Mouse (Mus musculus) liver, postnatal 0 days (tissue): ENCODE measurements around the gene Gpx3.

ENCODE experiments used
- CTCF ChIP-seq: sonication (generic); IDR thresholded peaks from 2 replicates; pipeline ENCODE4 v1.5.1; 2016; ENCODE audit warnings: antibody characterized with exemption, low read depth
- EP300 ChIP-seq: IDR thresholded peaks from 2 replicates; pipeline ENCODE4 v1.6.1; 2016; ENCODE audit warnings: antibody characterized with exemption, low read depth, mild to moderate bottlenecking

DNA sequence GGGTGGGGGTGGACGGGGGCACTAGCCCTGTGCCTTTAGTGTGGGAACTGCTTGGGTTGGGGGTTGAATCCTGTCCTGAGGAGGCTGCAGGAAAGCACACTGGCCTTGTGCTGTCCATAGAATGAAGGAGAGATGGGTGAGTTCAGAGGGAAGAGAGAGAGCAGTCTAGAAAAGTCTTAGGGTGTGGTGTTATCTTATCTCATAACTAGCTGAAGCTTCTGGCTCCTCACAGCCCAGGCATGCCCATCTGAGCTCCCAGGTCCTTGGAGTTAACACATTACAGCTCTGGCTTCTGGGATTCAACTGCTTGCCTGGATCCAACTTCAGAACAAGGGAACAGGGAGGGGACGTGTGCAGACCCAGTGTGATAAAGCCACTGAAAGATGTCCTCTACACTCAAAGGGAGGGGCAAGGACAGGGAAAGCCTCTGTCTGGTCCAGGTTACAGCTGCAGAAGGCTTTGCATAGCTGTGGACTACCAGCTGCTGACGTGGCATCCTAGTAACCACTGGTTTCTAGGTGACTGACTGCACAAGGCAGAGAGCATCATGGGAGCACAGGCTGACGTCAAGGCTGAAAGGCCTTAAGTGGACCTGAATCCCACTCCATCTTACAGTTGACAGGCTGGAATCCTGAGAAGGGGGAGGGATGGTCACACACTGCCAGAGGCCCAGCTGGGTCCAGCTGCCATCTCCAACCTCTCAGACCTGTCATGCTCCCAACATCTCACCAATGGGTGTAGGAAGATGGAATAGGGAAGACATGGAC lies 1.9 kb downstream of the Gpx3 start:
- TF ChIP-seq CTCF (no peak), EP300 (no peak)
